Mouse (Mus musculus) CH12.LX (cell line): ENCODE measurements around the gene Gm10961.

ENCODE experiments used
- CTCF ChIP-seq, 2 experiments: IDR thresholded peaks in 1 of 2; conservative IDR thresholded peaks in 1 of 2; 2 replicates each; pipeline ENCODE4 v1.5.1; 2011 to 2012; ENCODE audit warnings: low read depth in 2 of 2, low read length in 2 of 2, improper control_type of control experiment in 1 of 2, inconsistent platforms in 1 of 2, mild to moderate bottlenecking in 1 of 2, moderate library complexity in 1 of 2
- IRF4 ChIP-seq: IDR thresholded peaks from 2 replicates; pipeline ENCODE4 v1.6.1; 2014; ENCODE audit warnings: low read depth, mild to moderate bottlenecking, inconsistent platforms, low read length, improper control_type of control experiment
- JUND ChIP-seq: conservative IDR thresholded peaks from 2 replicates; pipeline ENCODE4 v1.6.1; 2011; ENCODE audit warnings: low read depth, low read length, improper control_type of control experiment
- MEF2A ChIP-seq: IDR thresholded peaks from 2 replicates; pipeline ENCODE4 v1.6.1; 2014; ENCODE audit warnings: low read depth, mild to moderate bottlenecking, inconsistent platforms, low read length, improper control_type of control experiment, borderline replicate concordance
- NELFE ChIP-seq: IDR thresholded peaks from 2 replicates; pipeline ENCODE4 v1.6.1; 2011; ENCODE audit warnings: low read depth, low read length, improper control_type of control experiment
- POLR2A ChIP-seq: IDR thresholded peaks from 2 replicates; pipeline ENCODE4 v1.6.1; 2011; ENCODE audit warnings: low read depth, mild to moderate bottlenecking, improper control_type of control experiment, low read length
- POLR2AphosphoS2 ChIP-seq: IDR thresholded peaks from 2 replicates; pipeline ENCODE4 v1.6.1; 2011; ENCODE audit warnings: low read depth, low read length, improper control_type of control experiment
- TBP ChIP-seq: conservative IDR thresholded peaks from 2 replicates; pipeline ENCODE4 v1.6.1; 2011; ENCODE audit warnings: low read depth, low read length, improper control_type of control experiment
- UBTF ChIP-seq: IDR thresholded peaks from 2 replicates; pipeline ENCODE4 v1.6.1; 2012; ENCODE audit warnings: low read depth, mild to moderate bottlenecking, inconsistent platforms, low read length, improper control_type of control experiment, moderate library complexity
- ZC3H11A ChIP-seq: IDR thresholded peaks from 2 replicates; pipeline ENCODE4 v1.6.1; 2012; ENCODE audit warnings: low read depth, mild to moderate bottlenecking, inconsistent platforms, low read length, improper control_type of control experiment
- ZNF384 ChIP-seq: IDR thresholded peaks from 2 replicates; pipeline ENCODE4 v1.6.1; 2012; ENCODE audit warnings: low read depth, low read length, improper control_type of control experiment, inconsistent platforms

DNA sequence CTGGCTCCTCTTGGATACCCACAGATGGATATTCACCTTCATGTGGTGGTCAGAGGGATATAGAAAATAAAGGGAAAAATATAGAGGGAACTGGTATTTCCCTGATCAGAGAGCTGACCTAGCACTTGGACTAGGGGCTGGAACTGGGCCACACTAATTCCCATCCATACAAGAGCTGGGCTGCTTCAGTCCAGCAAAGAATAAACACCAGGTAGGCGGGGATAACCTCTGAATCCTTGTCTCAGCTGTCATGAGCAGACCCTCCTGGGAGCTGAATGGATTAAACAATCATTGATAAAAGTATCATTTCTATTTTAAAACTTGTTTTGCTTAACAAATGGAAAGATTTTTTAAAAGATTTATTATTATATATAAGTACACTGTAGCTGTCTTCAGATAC, 39.5 kb upstream of the Gm10961 start:
- TF ChIP-seq MEF2A: no peak
- no peak for TF ChIP-seq POLR2A
- TF ChIP-seq JUND: no peak
- no peak for TF ChIP-seq POLR2AphosphoS2
- no peak for TF ChIP-seq TBP
- TF ChIP-seq ZC3H11A: no peak
- TF ChIP-seq CTCF (conservative IDR thresholded peaks at IDR 0.05 in 1 of 2, IDR thresholded peaks at IDR 0.05 in 1 of 2; ENCODE audit: low read depth in 2 of 2, low read length in 2 of 2): no peak
- no peak for TF ChIP-seq IRF4
- no peak for TF ChIP-seq ZNF384
- no peak for TF ChIP-seq UBTF
- no peak for TF ChIP-seq NELFE
